Mouse (Mus musculus) neutrophil, adult 83 days (primary cell): ENCODE results near the gene Sox8. TPM values are rescaled to one million over a fixed set of nuclear protein-coding genes. Genes with fewer than 3 reads are reported as not detected.

Source experiments
- total RNA-seq, 2 experiments: library from RNA; stranded (reverse); gene quantifications; one replicate each; pipeline ENCODE4 v1.2.4; 2023

Gene Sox8
- total RNA-seq = not detected

GRCm38 (mm10) chr17:25570648-25571452, at the start of gene Sox8:
Sox8 (minus strand) TSS chr17:25570686.

DNA sequence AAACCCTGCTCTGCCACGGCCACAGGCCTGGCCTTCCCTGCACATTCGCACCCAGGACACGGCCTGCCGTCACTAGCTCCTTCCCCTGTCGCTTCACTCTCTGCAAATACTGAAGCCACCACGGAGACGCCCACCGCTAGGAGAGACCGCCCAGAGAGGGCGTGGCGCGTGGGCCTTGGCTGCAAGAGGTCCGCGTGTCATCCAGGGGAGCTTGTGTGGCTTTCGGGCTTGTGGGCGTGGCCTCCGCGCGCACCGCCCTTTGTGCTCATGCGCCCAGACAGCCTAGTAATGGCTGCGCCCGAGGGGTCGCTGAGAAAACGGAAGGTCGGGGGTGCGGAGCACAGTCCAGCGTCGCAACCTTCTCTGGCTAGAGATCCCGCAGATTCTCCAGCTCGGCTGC, 8.4 kb upstream of the Sox8 start, which contains the start of gene Lmf1:
TSS of gene Lmf1 (plus strand) at position 166 of the 400 bp plus-strand sequence.

Other genes with a start within 250 kb of the Sox8 start
- not detected for gene Tpsab1, start 225.1 kb downstream of the Sox8 start, total RNA-seq
- gene Tpsb2, start 204.4 kb downstream of the Sox8 start, total RNA-seq = not detected
- gene Tpsg1, start 201.4 kb downstream of the Sox8 start, total RNA-seq = not detected
- gene Cacna1h, start 136.9 kb downstream of the Sox8 start, total RNA-seq = 1 to 10 TPM in 1 of 2 experiments, under 1 TPM in 1; 0.39 to 1.5 TPM
- not detected for gene Tekt4, start 116.1 kb downstream of the Sox8 start, total RNA-seq
- not detected for gene Sstr5, start 73.4 kb downstream of the Sox8 start, total RNA-seq
- 10 to 100 TPM; 13.6 to 14.3 TPM for gene Lmf1, start 8.4 kb upstream of the Sox8 start, total RNA-seq
- gene Gng13, start 146.5 kb upstream of the Sox8 start, total RNA-seq = not detected
- gene Chtf18, start 156.7 kb upstream of the Sox8 start, total RNA-seq = 10 to 100 TPM; 20.2 to 26.7 TPM
- gene Rpusd1, start 157.0 kb upstream of the Sox8 start, total RNA-seq = 1 to 10 TPM; 6.4 TPM
- not detected for gene Mslnl, start 165.4 kb upstream of the Sox8 start, total RNA-seq
- not detected for gene Msln, start 183.7 kb upstream of the Sox8 start, total RNA-seq
- gene Narfl, start 203.1 kb upstream of the Sox8 start, total RNA-seq = 10 to 100 TPM; 20.6 to 26.5 TPM
- gene Haghl, start 215.0 kb upstream of the Sox8 start, total RNA-seq = 10 to 100 TPM; 10.6 to 16.5 TPM
- not detected for gene Ccdc78, start 215.9 kb upstream of the Sox8 start, total RNA-seq
- gene Fam173a, start 222.2 kb upstream of the Sox8 start, total RNA-seq = 10 to 100 TPM; 33.6 to 34.8 TPM
- under 1 TPM in 1 of 2 experiments, not detected in 1; 0.66 TPM for gene AC134908.4, start 225.0 kb upstream of the Sox8 start, total RNA-seq
- gene Metrn, start 226.4 kb upstream of the Sox8 start, total RNA-seq = 10 to 100 TPM; 16.1 to 17.2 TPM
- gene Fbxl16, start 238.4 kb upstream of the Sox8 start, total RNA-seq = not detected